Mouse (Mus musculus): Measurements from ENCODE around the gene Micall1. TPM values are rescaled to one million over a fixed set of nuclear protein-coding genes. Genes with fewer than 3 reads are reported as not detected.

Gene Micall1
- polyA plus RNA-seq, 1 experiment from 2014 or later: 7.0 TPM

DNA sequence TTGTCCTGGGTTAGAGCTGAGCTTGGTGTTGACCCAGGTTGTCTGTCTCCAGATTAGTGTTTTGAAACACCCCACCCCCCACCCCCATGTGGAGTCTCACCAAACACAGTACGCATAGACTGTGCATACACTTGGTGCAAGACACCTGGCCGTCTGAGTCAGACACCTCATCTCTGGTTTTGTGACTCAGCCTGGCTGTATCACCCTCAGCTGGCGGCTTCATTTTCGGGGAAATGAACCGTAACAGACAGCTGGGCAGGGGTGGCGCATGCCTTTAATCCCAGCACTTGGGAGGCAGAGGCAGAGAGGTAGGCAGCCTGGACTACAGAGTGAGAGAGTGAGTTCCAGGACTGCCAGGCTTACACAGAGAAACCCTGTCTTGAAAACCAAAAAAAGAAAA lies 68.2 kb downstream of the Micall1 start:
- no peak for DNase-seq (ENCODE audit: low spot score)
- 59% methylated on average over 6 of the region's 6 CpGs for WGBS
- Histone ChIP-seq H3K9ac (ENCODE audit: low read length) (no peak overlapping the region), H3K4me1 (replicated peaks; ENCODE audit: control insufficient read depth, insufficient read depth) (no peaks in the 10 kb centered on the region), H3K9me3 (ENCODE audit: control insufficient read depth, low read length) (no peaks in the 10 kb centered on the region), H3K27me3 (ENCODE audit: control insufficient read depth, insufficient read depth, low read length) (no peaks in the 10 kb centered on the region), H3K27ac (replicated peaks) (no peak overlapping the region), H3K36me3 (ENCODE audit: control insufficient read depth, insufficient read depth, low read length) (no peaks in the 10 kb centered on the region), H3K4me3 (ENCODE audit: low read depth, low read length) (no peak overlapping the region), H3K4me2 (replicated peaks; ENCODE audit: low read depth) (no peak overlapping the region)
- TF ChIP-seq EP300 (optimal IDR thresholded peaks at IDR 0.05) (no peak), CTCF (IDR thresholded peaks at IDR 0.05; ENCODE audit: low read depth) (no peak)
- ATAC-seq (ENCODE audit: low FRiP score, low TSS enrichment): peak; percentile 42; the same call in 1 of the 2 replicates

DNA sequence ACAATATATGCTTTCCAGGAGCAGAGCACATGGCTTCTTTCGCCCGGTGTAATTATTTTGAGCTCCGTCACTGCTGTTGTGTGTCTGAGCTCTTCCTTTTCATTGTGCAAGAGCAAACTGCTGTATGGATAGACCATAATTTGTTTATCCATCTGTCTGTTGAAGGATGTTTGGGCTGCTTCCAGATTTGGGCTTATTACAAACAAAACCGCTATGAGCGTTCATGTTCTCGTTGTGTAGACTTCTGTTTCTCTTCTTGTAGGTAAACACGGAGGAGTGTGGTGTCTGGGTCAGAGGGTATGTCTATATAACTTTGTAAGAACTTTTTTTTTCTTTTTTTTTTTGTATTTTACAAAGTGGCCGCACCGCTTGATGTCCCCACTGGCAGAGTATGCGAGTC lies 76.5 kb downstream of the Micall1 start:
- no peaks in the 10 kb centered on the region for H3K36me3 ChIP-seq (ENCODE audit: control insufficient read depth, insufficient read depth, low read length)
- no peaks in the 10 kb centered on the region for H3K9me3 ChIP-seq (ENCODE audit: control insufficient read depth, low read length)
- H3K4me2 ChIP-seq (replicated peaks; ENCODE audit: low read depth): no peak overlapping the region
- WGBS: 40% methylated on average over 10 of the region's 10 CpGs
- TF ChIP-seq CTCF (IDR thresholded peaks at IDR 0.05; ENCODE audit: low read depth): no peak
- TF ChIP-seq EP300 (optimal IDR thresholded peaks at IDR 0.05): no peak
- ATAC-seq (ENCODE audit: low FRiP score, low TSS enrichment) (no peak), DNase-seq (ENCODE audit: low spot score) (no peak)
- no peak overlapping the region for H3K27ac ChIP-seq (replicated peaks)
- H3K27me3 ChIP-seq (ENCODE audit: control insufficient read depth, insufficient read depth, low read length): no peaks in the 10 kb centered on the region
- H3K4me1 ChIP-seq (replicated peaks; ENCODE audit: control insufficient read depth, insufficient read depth): no peaks in the 10 kb centered on the region
- no peak overlapping the region for H3K9ac ChIP-seq (ENCODE audit: low read length)
- H3K4me3 ChIP-seq (ENCODE audit: low read depth, low read length): no peak overlapping the region

Other genes with a start within 250 kb of the Micall1 start
- 35.6 and 39.3 TPM in 2 replicates for gene Gga1, start 231.7 kb upstream of the Micall1 start, polyA plus RNA-seq (2015; fragmentation: Nextera tagmentation; extraction: Ambion mirVana)
- gene Gm49510, start 209.2 kb upstream of the Micall1 start, polyA plus RNA-seq (2015; fragmentation: Nextera tagmentation; extraction: Ambion mirVana): 0.27 and 0.28 TPM in 2 replicates
- gene Sh3bp1, start 209.1 kb upstream of the Micall1 start, polyA plus RNA-seq (2015; fragmentation: Nextera tagmentation; extraction: Ambion mirVana): 22.7 and 27.4 TPM in 2 replicates
- 4.1 and 4.3 TPM in 2 replicates for gene Pdxp, start 195.0 kb upstream of the Micall1 start, polyA plus RNA-seq (2015; fragmentation: Nextera tagmentation; extraction: Ambion mirVana)
- 1,326 and 1,632 TPM in 2 replicates for gene Lgals1, start 182.2 kb upstream of the Micall1 start, polyA plus RNA-seq (2015; fragmentation: Nextera tagmentation; extraction: Ambion mirVana)
- gene Nol12, start 174.0 kb upstream of the Micall1 start, polyA plus RNA-seq (2015; fragmentation: Nextera tagmentation; extraction: Ambion mirVana): 32.3 and 36.4 TPM in 2 replicates
- gene Triobp, start 161.2 kb upstream of the Micall1 start, polyA plus RNA-seq (2015; fragmentation: Nextera tagmentation; extraction: Ambion mirVana): 22.4 and 30.6 TPM in 2 replicates
- gene H1f0, start 80.4 kb upstream of the Micall1 start, polyA plus RNA-seq (2015; fragmentation: Nextera tagmentation; extraction: Ambion mirVana): 285 and 309 TPM in 2 replicates
- gene Galr3, start 67.0 kb upstream of the Micall1 start, polyA plus RNA-seq (2015; fragmentation: Nextera tagmentation; extraction: Ambion mirVana): 0.31 and 0.34 TPM in 2 replicates
- gene Ankrd54, start 46.0 kb upstream of the Micall1 start, polyA plus RNA-seq (2015; fragmentation: Nextera tagmentation; extraction: Ambion mirVana): 27.1 and 28.0 TPM in 2 replicates
- 132 and 135 TPM in 2 replicates for gene Eif3l, start 33.7 kb upstream of the Micall1 start, polyA plus RNA-seq (2015; fragmentation: Nextera tagmentation; extraction: Ambion mirVana)
- 308 and 320 TPM in 2 replicates for gene Polr2f, start 32.1 kb downstream of the Micall1 start, polyA plus RNA-seq (2015; fragmentation: Nextera tagmentation; extraction: Ambion mirVana)
- gene 1700088E04Rik, start 32.4 kb downstream of the Micall1 start, polyA plus RNA-seq (2015; fragmentation: Nextera tagmentation; extraction: Ambion mirVana): 6.4 and 7.9 TPM in 2 replicates
- 3.6 and 3.9 TPM in 2 replicates for gene Sox10, start 56.3 kb downstream of the Micall1 start, polyA plus RNA-seq (2015; fragmentation: Nextera tagmentation; extraction: Ambion mirVana)
- 25.7 and 26.7 TPM in 2 replicates for gene Pick1, start 120.3 kb downstream of the Micall1 start, polyA plus RNA-seq (2015; fragmentation: Nextera tagmentation; extraction: Ambion mirVana)
- gene Gm49486, start 120.5 kb downstream of the Micall1 start, polyA plus RNA-seq (2015; fragmentation: Nextera tagmentation; extraction: Ambion mirVana): 0.23 and 0.27 TPM in 2 replicates
- gene Slc16a8, start 145.9 kb downstream of the Micall1 start, polyA plus RNA-seq (2015; fragmentation: Nextera tagmentation; extraction: Ambion mirVana): 0.10 and 0.12 TPM in 2 replicates
- gene Baiap2l2, start 176.6 kb downstream of the Micall1 start, polyA plus RNA-seq (2015; fragmentation: Nextera tagmentation; extraction: Ambion mirVana): 4.1 and 4.9 TPM in 2 replicates
- 8.8 and 9.4 TPM in 2 replicates for gene Pla2g6, start 219.5 kb downstream of the Micall1 start, polyA plus RNA-seq (2015; fragmentation: Nextera tagmentation; extraction: Ambion mirVana)
- 11.4 and 11.9 TPM in 2 replicates for gene Maff, start 237.7 kb downstream of the Micall1 start, polyA plus RNA-seq (2015; fragmentation: Nextera tagmentation; extraction: Ambion mirVana)

Measured in stomach, postnatal 0 days (tissue).